Mouse (Mus musculus) left cerebral cortex, postnatal 36 days (tissue): ENCODE results near the gene Uxs1. TPM values are rescaled to one million over a fixed set of nuclear protein-coding genes. Genes with fewer than 3 reads are reported as not detected.

Experiments
- DNase-seq, 2 experiments: peaks; one replicate each; pipeline ENCODE4 v3.0.0; 2021 to 2022; ENCODE audit warnings: low spot score in 2 of 2, mixed read lengths in 1 of 2
- intact Hi-C: fragments of 180-260 bp; cut with DNase I; formaldehyde crosslinking; loops from one replicate; pipeline ENCODE4 v1.15.1; 2025
- total RNA-seq, 2 experiments: library from RNA; stranded (reverse); gene quantifications; 2 replicates each; pipeline ENCODE4 v1.2.3; 2021

Gene Uxs1
- total RNA-seq, 2 experiments from 2014 or later = 49.0 to 50.9 TPM

DNA sequence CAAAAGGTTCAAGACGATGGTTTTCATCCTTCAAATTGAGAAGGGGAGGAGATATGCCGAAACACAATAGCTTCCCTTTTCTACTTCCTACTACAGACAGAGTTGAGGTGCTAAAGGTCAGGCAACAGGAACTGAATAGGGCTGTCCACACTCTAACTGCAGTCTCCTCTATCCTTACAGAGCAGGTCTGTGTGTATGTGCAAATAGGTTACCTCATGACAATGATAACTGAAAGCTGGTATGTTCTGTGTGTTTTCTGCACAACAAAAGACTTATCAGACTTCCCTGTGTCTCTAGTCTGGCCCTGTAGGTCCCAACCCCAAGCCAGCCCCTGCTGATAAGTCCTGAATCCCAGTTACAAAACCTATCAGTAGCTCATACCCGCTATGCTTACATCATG, 16.5 kb downstream of the Uxs1 start:
- intact Hi-C loops = no loop called here
- no peak for DNase-seq

DNA sequence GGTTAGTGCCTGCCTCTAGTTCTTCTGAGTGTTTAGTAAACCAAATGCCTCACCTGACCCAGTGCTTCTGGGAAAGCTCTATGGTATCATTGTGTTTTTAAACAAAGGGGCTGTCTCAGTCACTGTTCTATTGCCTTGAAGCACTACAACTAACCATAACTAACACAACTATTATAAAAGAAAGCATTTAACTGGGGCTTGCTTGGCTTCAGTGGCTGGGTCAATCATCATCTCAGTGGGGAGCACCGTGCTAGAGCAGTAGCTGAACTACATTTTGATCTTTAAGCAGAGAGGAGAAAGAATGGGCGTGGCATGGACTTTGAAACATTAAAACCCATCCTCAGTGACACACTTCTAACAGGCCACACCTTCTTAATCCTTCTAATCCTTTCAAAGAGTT, 18.2 kb downstream of the Uxs1 start:
- intact Hi-C loops = no loop called here
- no peak for DNase-seq

- DNase-seq = no peak
- intact Hi-C loops = no loop called here
Measured at GRCm38 (mm10) chr1:43803906-43804474, 23.6 kb downstream of the Uxs1 start.

DNA sequence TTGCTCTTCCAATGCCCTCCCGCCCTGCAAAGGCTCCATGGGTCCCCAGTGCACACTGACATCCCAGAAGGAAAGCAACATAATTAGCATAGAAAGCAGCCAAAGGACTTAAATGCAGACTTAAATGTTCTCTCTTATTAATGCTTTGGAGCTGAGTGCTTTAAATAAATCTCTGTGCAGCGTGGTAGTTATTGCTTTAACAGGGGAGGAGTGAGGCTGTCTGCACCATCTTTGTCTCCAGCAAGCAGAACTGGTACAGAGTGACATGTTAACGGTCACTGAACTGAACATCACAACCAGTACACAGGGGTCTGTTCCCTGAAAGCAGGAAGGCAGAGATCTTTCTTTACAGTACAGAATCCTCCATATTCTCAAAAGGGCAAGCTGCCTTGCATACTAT, 29.6 kb downstream of the Uxs1 start:
- no peak for DNase-seq
- intact Hi-C loops = no loop called here

DNA sequence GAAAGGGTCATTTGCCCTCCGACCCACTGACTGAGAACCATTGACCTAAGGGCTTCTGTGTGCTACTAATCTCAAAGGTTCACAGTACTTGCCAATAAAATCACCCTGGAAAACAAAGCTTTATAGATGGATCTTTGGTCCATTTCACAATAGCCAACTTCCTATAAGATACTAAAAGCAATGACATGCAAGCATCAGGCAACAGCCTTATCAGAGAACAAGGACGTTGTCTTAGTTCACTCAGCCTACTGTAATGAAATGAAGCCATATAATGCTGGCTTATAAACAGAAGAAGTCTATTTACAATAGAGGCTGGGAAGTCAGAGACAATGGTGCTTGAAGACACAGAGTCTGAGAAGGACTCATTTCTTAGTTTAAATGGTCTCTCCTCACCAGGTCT, 37.8 kb downstream of the Uxs1 start:
- DNase-seq = no peak
- intact Hi-C loops = no loop called here

DNA sequence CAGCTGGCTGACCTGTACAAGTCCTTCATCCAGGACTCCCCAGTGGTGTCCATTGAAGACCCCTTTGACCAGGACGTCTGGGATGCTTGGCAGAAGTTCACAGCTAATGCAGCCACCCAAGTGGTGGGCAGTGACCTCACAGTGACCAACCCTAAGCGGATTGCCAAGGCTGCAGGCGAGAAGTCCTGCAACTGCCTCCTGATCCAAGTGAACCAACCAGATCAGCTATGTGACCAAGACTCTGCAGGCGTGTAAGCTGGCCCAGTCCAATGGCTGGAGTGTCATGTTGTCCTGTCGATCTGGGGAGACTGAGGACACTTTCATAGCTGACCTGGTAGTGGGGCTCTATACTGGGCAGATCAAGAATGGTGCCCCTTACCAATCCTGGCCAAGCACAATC, 40.9 kb downstream of the Uxs1 start:
- DNase-seq = no peak
- intact Hi-C loops = no loop called here

DNA sequence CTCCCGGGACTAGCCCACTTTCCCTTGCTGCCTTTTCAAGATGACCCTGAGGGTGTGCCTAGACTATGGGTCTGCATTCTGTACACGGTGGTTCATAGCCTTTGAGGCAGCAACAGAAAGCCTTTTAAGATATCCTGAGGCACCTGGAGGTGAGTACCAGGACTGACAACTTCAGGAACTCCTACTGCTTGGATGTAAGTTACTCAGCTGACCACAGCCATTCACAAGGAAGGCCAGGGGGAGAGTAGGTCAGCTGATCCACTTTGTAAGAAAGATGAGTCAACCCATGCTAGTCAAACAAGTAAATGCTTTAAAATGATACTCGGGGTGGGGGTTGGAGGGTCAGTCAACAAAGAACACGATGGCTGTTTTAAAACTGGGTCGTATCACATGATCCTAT, 42.3 kb downstream of the Uxs1 start:
- DNase-seq = no peak
- intact Hi-C loops = no loop called here

DNA sequence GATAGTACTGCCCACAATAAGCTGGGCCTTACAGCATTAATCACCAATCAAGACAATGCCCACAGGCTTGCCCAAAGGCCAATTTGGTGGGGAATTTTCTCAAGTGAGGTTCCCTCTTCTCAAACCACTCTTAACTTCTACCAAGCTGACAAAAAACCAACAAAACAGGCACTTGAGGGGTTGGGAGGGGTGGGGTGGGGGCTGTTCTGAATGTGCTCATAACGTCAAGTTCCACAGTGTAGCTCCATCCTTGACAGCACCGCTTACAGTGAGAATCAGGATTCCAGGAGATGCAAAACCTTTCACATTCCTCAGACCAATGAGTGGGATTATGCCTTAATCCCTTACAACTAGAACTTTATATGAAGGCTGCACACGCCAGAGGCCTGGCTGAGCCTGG, 44.4 kb downstream of the Uxs1 start:
- DNase-seq = no peak
- intact Hi-C loops = no loop called here

DNA sequence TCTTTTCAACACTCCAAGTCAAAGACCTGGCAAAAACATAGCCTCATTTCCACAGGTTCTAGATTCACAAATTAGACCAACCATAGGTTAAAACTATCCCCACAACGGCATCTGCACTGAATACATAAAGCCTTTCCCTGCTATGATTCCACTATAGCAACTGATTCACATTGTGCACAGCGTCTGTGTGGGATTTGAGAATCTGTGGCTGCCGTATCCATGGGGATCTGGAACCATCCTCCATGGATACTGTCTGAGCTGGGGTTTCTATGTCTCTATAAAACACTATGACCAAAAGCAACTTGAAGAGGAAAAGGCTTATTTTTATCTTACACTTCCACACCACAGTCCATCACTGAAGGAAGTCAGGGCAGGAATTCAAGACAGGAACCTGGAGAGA, 44.9 kb downstream of the Uxs1 start:
- intact Hi-C loops = no loop called here
- DNase-seq = no peak

DNA sequence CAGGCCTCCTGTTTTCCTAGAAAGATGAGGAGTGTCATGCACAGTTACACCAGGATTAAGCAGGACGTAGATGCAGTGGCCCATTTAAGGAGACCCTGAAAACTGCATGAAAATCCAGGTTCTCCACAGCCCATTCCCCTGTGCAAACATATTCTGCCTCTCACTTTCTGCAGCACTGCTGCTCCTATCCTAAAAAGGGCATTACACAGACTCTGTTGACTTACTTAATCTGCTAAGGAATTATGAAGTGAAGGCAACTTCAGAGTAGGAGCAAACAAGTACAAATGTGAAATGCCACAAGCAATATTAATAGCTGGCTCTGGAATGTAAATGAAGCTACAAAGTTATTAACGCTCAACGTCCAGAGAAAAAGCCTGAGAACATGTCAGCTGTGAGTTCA, 45.9 kb downstream of the Uxs1 start:
- intact Hi-C loops = no loop called here
- no peak for DNase-seq

GRCm38 (mm10) chr1:43781195-43781594, 46.4 kb downstream of the Uxs1 start:
- intact Hi-C loops = no loop called here
- no peak for DNase-seq

DNA sequence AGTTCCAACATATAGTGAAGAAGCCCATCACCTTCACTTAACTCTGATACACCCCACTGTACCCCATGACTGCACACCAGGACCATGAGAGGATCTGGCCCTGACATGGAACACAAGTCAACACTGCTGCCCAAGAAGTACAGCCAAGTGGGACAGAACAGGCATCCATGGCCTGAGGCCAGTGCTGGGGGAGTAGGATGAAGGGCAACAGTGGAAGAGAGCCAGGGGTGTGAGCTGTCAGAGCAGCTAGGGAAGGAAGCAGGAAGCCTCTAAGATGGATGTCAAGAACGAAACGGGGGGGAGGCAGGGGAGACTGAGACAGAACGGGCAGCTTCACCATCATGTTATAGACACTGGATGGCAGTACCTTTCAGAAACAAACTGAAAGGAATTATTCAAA, 51.5 kb downstream of the Uxs1 start:
- intact Hi-C loops = no loop called here
- no peak for DNase-seq

DNA sequence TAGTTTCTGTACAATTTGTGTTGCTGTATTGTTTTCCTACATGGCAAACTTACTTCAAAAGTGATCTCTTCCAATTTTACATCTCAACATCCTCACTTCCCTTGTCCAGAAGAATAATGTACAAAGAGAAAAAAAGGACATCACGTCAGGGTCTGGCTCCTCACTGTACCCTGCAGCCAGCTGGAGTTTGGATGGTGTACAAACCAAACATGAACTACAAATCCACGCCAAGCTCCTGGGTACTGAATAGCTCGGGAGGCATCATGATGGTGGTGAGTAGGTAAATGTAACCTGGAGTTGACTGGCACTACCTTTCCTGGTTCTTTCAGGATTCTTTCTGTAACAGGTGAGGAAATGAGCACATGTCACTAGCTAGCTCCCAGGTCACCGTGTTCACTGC, 53.5 kb downstream of the Uxs1 start:
- intact Hi-C loops = no loop called here
- no peak for DNase-seq

- intact Hi-C loops = no loop called here
- no peak for DNase-seq
Measured at GRCm38 (mm10) chr1:43772694-43773093, 54.9 kb downstream of the Uxs1 start.

DNA sequence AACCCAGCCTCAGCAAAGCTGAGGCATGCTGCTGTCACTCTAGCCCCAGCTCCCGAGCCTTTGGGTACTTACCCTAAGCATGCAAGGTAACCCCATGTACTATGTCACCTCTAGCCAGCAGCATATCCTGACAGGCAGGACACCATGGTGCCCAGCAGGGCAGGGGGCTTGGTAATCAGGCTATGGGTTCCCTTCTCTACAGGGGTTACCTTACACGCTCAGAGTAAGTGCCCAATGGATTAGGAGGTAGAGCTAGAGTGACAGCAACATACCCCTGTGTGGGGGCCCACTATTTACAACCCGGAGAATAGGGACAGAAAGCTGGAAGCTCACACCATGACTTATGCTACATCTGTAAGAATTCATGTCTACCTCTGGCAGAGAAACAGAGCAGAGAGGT, 57.6 kb downstream of the Uxs1 start:
- no peak for DNase-seq
- intact Hi-C loops = no loop called here

DNA sequence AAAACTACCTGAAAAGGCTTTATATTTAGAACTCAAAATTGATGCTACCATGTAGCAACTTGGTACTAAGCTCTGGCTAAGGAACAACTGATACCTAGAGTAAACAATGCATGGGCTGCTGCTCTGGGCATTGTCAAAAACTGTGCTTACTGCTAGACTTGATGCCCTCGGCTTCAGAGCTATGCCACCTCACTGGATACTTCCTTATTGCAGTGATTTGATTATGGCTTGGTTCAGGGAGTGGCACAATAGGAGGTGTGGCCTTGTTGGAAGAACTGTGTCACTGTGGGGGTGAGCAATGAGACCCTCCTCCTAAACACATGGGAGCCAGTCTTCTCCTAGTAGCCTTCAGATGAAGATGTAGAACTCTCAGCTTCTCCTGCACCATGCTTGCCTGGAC, 58.3 kb downstream of the Uxs1 start:
- DNase-seq = no peak
- intact Hi-C loops = loop anchor here (10.0 kb wide), 3 partner anchors 55 to 275 kb away; partner anchors contain the start of gene Uxs1

DNA sequence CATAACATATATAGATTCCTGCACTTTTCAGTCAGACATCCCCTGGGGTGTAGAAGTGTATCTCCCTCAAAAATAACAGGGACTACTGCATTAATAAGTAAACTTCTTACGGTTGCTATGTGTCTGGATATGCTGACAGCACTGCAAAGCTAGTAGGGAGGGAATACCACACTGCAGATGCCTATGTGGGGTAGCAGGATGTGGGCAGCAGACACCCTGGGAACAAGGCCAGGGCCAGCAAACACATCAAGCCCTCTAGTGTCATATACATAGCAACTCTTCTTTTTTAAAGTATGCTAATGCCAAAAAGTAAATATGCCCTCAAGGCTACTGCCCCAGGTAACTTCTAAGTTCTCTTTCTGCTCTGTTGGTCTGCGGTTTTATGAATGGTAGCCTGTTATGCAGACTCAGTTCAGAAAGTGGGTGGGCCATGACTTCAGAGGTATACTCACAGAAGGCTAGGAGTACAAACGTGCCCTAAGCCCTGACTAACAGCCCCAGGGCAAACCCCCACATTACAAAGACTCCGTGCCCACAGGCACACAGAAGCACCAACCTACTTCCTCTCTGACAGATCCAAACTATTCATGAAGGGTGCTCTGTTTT, 59.1 kb downstream of the Uxs1 start:
- intact Hi-C loops = loop anchor here (10.0 kb wide), 3 partner anchors 56 to 276 kb away; partner anchors contain the start of gene Uxs1
- DNase-seq = no peak

GRCm38 (mm10) chr1:43766328-43766727, 61.3 kb downstream of the Uxs1 start:
- intact Hi-C loops = loop anchor here (10.0 kb wide), 3 partner anchors 58 to 278 kb away; partner anchors contain the start of gene Uxs1
- DNase-seq = no peak

GRCm38 (mm10) chr1:43764481-43764880, 63.1 kb downstream of the Uxs1 start:
- no peak for DNase-seq
- intact Hi-C loops = loop anchor here (10.0 kb wide), 3 partner anchors 60 to 280 kb away; partner anchors contain the start of gene Uxs1

DNA sequence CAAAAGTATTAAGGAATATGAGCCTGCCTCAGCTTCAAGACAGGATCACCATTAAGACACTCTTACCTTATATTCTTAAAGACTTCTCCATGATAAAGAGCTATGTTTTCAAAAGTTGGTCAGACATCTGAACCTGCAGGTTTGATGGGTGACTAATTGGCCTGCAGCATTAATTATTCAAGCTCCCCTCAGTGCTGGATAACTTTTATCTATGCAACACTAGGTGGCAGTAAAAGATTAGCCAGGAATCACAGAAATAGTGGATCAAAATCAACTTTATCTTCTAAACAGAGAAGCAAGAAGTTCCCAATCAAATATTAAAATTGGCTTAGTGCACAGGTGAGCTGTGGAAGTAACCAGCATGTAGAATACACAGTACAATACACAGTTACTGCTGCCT, 67.5 kb downstream of the Uxs1 start:
- intact Hi-C loops = loop anchor here (10.0 kb wide), 3 partner anchors 65 to 285 kb away; partner anchors contain the start of gene Uxs1
- DNase-seq = no peak

DNA sequence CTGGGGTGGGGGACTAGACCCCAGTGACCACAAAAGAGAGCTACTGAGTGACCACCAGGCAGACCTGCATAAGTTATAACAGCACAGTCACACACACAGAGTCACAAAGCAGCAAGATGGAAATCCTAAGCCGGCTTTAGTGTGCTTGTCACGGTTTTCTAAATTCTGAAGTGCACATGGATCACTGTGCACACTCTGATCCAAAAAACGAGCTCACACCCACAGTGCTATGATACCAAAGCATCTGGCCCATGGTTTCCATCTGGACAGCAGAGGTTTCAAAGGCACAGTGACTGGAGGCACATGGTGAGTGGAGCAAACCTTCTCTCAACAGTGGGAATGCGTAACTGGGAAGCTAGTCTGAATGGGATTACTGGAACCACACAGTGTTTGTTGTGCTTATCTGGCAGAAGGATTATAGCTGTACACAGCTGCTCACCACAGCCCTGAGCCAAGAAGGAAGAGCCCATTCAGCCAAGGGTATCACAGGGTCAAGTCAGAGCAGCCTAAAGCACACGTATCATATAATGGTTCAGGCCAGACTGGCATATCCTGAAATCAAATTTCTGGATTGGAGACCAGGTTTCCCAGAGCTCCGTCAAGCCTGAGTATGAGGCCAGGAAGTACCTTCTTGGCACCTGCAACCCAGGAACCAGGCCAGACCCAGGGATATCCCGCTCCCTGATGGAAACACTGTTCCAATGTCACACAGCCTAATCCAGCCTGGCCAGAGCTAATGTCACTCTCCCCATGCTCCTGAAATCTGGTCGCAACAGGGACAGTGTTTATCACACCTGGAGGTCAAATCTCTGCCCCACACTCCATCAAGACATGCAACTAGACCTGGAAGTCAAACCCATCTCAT, 72.9 kb downstream of the Uxs1 start:
- intact Hi-C loops = no loop called here
- no peak for DNase-seq
